Mouse (Mus musculus) kidney, embryonic 16.5 days (tissue): Measurements from ENCODE around the gene Dohh. TPM values are rescaled to one million over a fixed set of nuclear protein-coding genes. Genes with fewer than 3 reads are reported as not detected.

Experiments
- ATAC-seq: fragments of 200-750 bp; cut with Nextera tagmentation; 2 replicates; pipeline ENCODE4 v1.8.0; 2017; ENCODE audit warnings: moderate TSS enrichment; ENCODE audit not compliant: low FRiP score, low TSS enrichment
- H3K27ac ChIP-seq: fragments of 300-500 bp; sonication (generic); 2 replicates; pipeline ENCODE4 v1.5.1; 2014; ENCODE audit warnings: low read length
- H3K27me3 ChIP-seq: fragments of 300-500 bp; sonication (generic); 2 replicates; pipeline ENCODE4 v1.6.1; 2014; ENCODE audit warnings: low read length, control low read depth, mixed read lengths; ENCODE audit not compliant: insufficient read depth
- H3K36me3 ChIP-seq: fragments of 300-500 bp; sonication (generic); 2 replicates; pipeline ENCODE4 v1.6.1; 2014; ENCODE audit warnings: low read length, control low read depth, mixed read lengths; ENCODE audit not compliant: insufficient read depth
- H3K4me1 ChIP-seq: fragments of 300-500 bp; sonication (generic); 2 replicates; pipeline ENCODE4 v1.6.1; 2014; ENCODE audit warnings: low read length, control low read depth, mixed read lengths; ENCODE audit not compliant: insufficient read depth
- H3K4me2 ChIP-seq: fragments of 300-500 bp; sonication (generic); replicated peaks from 2 replicates; pipeline ENCODE4 v1.6.1; 2014; ENCODE audit warnings: low read depth, low read length
- H3K4me3 ChIP-seq: fragments of 300-500 bp; sonication (generic); 2 replicates; pipeline ENCODE4 v1.5.1; 2014; ENCODE audit warnings: mild to moderate bottlenecking, low read length
- H3K9ac ChIP-seq: fragments of 300-500 bp; sonication (generic); replicated peaks from 2 replicates; pipeline ENCODE4 v1.6.1; 2014; ENCODE audit warnings: low read length
- H3K9me3 ChIP-seq: fragments of 300-500 bp; sonication (generic); 2 replicates; pipeline ENCODE4 v1.6.1; 2016; ENCODE audit warnings: low read length, control low read depth
- WGBS: fragments of 180-500 bp; shearing (Covaris S2); extraction: QIAGEN DNeasy Blood & Tissue Kit; methylation state at CpG from one replicate; pipeline ENCODE4 v1.1.7; 2014; 5-methylcytosine and 5-hydroxymethylcytosine counted together
- polyA plus RNA-seq: library from polyadenylated mRNA; unstranded; fragments of >200 nt; fragmentation: Nextera tagmentation; extraction: Ambion mirVana; gene quantifications from 2 replicates; pipeline ENCODE4 v1.2.1, GENCODE M21; 2015

Gene Dohh
- polyA plus RNA-seq, 1 experiment from 2014 or later, result 104 TPM

GRCm38 (mm10) chr10:81379809-81380378 lies 4.3 kb upstream of the Dohh start:
- Histone ChIP-seq H3K4me3 (no peak overlapping the region), H3K27ac (no peak overlapping the region), H3K4me2 (no peak overlapping the region), H3K9me3 (no peaks in the 10 kb centered on the region), H3K4me1 (peaks cover 23% of the 10 kb centered on the region), H3K36me3 (peaks cover 9% of the 10 kb centered on the region), H3K9ac (no peak overlapping the region), H3K27me3 (no peaks in the 10 kb centered on the region)
- no peak for ATAC-seq
- 89% methylated on average over 6 of the region's 6 CpGs for WGBS

DNA sequence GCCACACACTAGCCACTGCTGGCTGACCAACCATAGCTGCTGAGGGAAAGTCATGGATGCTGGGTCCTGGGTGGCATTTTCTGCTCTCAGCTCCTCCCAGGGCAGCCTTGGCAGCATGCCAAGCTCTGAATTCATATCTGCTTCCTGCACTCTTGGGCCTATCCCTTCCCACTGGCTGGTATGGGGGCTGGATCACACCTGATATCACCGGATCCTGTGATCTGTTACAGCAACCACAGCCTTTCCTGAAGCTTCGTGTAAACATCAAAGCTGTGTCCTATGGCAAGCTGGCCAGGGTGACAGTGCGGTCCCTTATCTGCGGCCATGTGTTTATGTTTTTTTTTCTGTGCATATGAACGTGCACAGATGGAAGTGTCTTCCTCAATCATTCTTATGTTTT lies 2.2 kb upstream of the Dohh start:
- no peak for ATAC-seq
- peaks cover 9% of the 10 kb centered on the region for H3K36me3 ChIP-seq
- H3K4me3 ChIP-seq, result no peak overlapping the region
- WGBS, result 66% methylated on average over 5 of the region's 5 CpGs
- peak overlapping the region; percentile 48 for H3K27ac ChIP-seq
- no peaks in the 10 kb centered on the region for H3K9me3 ChIP-seq
- H3K4me1 ChIP-seq, result peaks cover 22% of the 10 kb centered on the region
- H3K9ac ChIP-seq, result no peak overlapping the region
- H3K4me2 ChIP-seq, result no peak overlapping the region
- no peaks in the 10 kb centered on the region for H3K27me3 ChIP-seq

DNA sequence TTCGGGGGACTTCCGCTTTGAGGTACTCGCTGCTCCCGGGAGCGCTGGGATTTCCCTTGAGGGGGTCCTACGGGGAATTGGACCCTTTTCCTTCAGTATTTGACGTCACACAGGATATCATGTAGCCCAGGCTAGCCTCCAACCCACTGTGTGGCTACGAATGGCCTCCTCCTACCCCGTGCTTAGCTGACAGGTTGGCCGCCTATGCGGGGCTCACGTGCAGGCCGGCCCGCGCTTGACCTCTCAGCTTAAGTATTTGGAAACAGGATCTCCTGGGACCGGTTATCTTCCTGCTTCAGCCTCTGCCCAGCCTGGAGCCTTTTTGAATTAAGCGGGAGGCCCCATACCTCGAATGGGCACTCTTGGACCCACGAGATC lies 366 bp downstream of the Dohh start:
- Histone ChIP-seq H3K36me3 (peaks cover 26% of the 10 kb centered on the region), H3K9me3 (no peaks in the 10 kb centered on the region), H3K4me2 (peak overlapping the region; percentile 94), H3K27me3 (no peaks in the 10 kb centered on the region), H3K4me1 (peaks cover 16% of the 10 kb centered on the region), H3K9ac (peak overlapping the region; percentile 89), H3K27ac (peak overlapping the region; percentile 85), H3K4me3 (peak overlapping the region; percentile 94)
- 0% methylated on average over 19 of the region's 19 CpGs for WGBS
- ATAC-seq, result peak; percentile 23

DNA sequence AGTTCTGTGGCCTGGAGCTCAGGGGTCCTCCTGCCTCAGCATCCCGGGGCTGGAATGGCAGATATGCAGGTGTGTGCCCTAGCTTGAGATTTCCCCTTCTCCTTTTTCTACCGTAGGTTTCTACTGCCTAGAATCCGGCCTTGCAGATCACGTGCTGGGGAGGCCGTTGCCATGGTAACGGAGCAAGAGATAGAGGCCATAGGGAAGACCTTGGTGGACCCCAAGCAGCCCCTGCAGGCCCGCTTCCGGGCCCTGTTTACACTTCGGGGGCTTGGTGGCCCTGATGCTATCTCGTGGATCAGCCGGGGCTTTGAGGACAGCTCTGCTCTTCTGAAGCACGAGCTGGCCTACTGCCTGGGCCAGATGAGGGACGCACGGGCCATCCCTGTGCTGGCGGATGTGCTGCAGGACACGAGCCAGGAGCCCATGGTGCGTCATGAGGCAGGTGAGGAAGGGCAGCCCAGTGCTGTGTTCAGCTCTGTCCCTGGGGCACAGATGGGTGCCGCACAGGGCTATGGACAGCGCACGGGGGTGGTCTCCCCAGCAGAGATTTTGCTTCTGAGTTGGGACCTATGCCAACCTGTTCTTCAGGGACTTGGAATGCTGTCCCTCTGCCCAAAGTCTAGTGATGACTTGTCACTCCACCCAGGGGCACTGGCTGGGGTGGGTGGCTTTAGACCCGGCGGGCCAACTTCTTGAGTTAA lies 1.5 kb downstream of the Dohh start:
- Histone ChIP-seq H3K9me3 (no peaks in the 10 kb centered on the region), H3K4me2 (peak overlapping the region; percentile 94), H3K36me3 (peaks cover 29% of the 10 kb centered on the region), H3K27me3 (no peaks in the 10 kb centered on the region), H3K27ac (0 out of 2 replicates have a peak overlapping the region, but pooled peaks have one; percentile 12), H3K4me3 (peak overlapping the region; percentile 94), H3K4me1 (peaks cover 22% of the 10 kb centered on the region), H3K9ac (peak overlapping the region; percentile 89)
- ATAC-seq, result no peak
- 80% methylated on average over 22 of the region's 22 CpGs for WGBS

- H3K4me3 ChIP-seq, result no peak overlapping the region
- H3K4me2 ChIP-seq, result no peak overlapping the region
- WGBS, result 94% methylated on average over 20 of the region's 20 CpGs
- no peak overlapping the region for H3K9ac ChIP-seq
- H3K9me3 ChIP-seq, result no peaks in the 10 kb centered on the region
- H3K4me1 ChIP-seq, result peaks cover 27% of the 10 kb centered on the region
- no peak overlapping the region for H3K27ac ChIP-seq
- no peak for ATAC-seq
- H3K27me3 ChIP-seq, result no peaks in the 10 kb centered on the region
- peaks cover 29% of the 10 kb centered on the region for H3K36me3 ChIP-seq
Measured at GRCm38 (mm10) chr10:81387716-81388115, 3.5 kb downstream of the Dohh start.

DNA sequence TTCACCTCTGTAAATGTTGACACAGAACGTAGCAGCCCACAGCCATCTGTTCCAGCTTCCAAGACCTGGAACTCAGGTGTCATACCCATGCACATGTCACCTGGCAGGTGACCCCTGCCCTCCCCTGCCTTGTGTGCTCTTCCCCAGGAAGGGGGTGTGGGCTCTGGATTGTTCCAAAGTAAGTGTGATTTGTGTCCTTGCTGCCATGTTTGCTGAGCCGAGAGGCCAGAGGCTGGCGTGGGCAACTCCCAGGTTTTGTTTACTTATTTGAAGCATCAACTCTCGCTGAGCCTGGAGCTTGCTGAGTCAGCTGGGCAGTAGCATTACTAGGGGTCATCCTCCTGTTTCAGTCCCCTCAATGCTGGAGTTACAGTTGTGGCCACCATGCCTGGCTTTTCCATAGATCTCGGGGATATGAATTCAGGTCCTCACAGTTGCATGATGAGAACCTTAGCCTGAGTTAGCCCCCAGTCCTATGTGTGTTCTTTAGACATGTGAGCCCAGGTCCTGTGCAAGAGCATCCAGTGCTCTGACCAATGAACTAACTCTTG lies 4.4 kb downstream of the Dohh start, which contains the start of gene Gm48552:
Gene Gm48552 (plus strand): TSS at position 501 of the 551 bp plus-strand sequence.
- Histone ChIP-seq H3K27ac (peak within 1 kb of the TSS; percentile 44; the same call in 1 of the 2 replicates), H3K27me3 (no peaks in the 10 kb centered on the region), H3K4me2 (no peak within 1 kb of the TSS), H3K36me3 (peaks cover 29% of the 10 kb centered on the region), H3K9ac (peak within 1 kb of the TSS; percentile 5; the same call in 1 of the 2 replicates), H3K9me3 (no peaks in the 10 kb centered on the region), H3K4me3 (no peak within 1 kb of the TSS), H3K4me1 (peaks cover 35% of the 10 kb centered on the region)
- 69% methylated on average over 5 of the region's 5 CpGs for WGBS
- ATAC-seq, result no peak

GRCm38 (mm10) chr10:81389373-81389772 lies 5.1 kb downstream of the Dohh start:
- Histone ChIP-seq H3K9me3 (no peaks in the 10 kb centered on the region), H3K27me3 (no peaks in the 10 kb centered on the region), H3K9ac (no peak overlapping the region; the same call in 1 of the 2 replicates), H3K4me2 (no peak overlapping the region), H3K27ac (peak overlapping the region; percentile 44; the same call in 1 of the 2 replicates), H3K4me1 (peaks cover 41% of the 10 kb centered on the region), H3K36me3 (peaks cover 29% of the 10 kb centered on the region), H3K4me3 (no peak overlapping the region)
- 50% methylated on average over 3 of the region's 3 CpGs for WGBS
- ATAC-seq, result no peak; the same call in 1 of the 2 replicates

DNA sequence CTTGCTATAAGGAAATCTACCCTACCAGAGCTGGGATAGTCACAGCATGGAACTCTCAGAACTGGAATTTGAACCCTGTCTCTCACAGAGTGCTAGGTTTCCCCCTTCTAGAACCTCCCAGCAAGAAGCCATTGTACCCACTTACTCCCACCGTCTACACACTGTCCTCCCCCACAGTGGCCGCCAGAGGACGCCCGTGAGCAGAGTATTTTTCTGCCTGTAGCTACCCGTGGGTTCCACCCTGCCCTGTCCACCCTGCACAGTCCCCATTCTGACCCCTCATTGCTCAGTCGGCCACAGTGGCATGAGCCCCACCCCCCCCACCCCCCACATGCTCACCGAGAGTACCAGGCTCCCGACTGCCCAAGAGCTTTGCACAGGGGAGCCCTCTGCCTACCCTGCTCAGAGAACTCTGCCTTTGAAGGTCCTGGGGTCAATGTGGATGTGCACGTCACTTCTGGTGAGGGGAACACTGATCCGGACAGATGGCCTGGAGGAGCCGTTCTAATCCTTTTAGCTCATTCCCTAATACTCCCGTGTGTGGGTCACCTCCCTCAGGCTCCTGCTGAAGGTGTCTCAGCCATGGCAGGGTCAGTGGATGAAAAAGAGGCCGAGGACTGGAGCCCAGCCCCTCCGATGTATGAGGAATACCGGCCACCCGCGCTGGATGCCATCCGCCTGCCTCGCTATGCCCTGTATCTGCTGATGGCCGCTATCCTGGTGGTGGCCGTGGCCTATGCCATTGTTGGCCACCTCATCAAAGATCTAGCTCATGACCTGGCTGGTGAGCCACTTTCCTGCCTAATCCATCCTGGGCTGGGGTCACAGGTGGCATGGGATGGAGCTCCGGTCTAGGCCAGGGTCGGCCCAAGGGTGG lies 5.8 kb downstream of the Dohh start:
- no peaks in the 10 kb centered on the region for H3K27me3 ChIP-seq
- peaks cover 29% of the 10 kb centered on the region for H3K36me3 ChIP-seq
- H3K27ac ChIP-seq, result peak overlapping the region; percentile 44; the same call in 1 of the 2 replicates
- peaks cover 39% of the 10 kb centered on the region for H3K4me1 ChIP-seq
- H3K4me2 ChIP-seq, result no peak overlapping the region
- WGBS, result 58% methylated on average over 23 of the region's 23 CpGs
- ATAC-seq, result peak; percentile 37
- H3K9ac ChIP-seq, result peak overlapping the region; percentile 31
- no peak overlapping the region for H3K4me3 ChIP-seq
- H3K9me3 ChIP-seq, result no peaks in the 10 kb centered on the region

- no peaks in the 10 kb centered on the region for H3K9me3 ChIP-seq
- H3K4me2 ChIP-seq, result no peak overlapping the region
- H3K27me3 ChIP-seq, result no peaks in the 10 kb centered on the region
- no peak overlapping the region for H3K4me3 ChIP-seq
- H3K4me1 ChIP-seq, result peaks cover 33% of the 10 kb centered on the region
- no peak overlapping the region for H3K27ac ChIP-seq
- WGBS, result 93% methylated on average over 13 of the region's 13 CpGs
- no peak overlapping the region for H3K9ac ChIP-seq
- peaks cover 29% of the 10 kb centered on the region for H3K36me3 ChIP-seq
- ATAC-seq, result no peak
Measured at GRCm38 (mm10) chr10:81390678-81390965, 6.4 kb downstream of the Dohh start.
